Mouse (Mus musculus) layer of hippocampus, adult 2 months (tissue): ENCODE measurements around the gene Thy1. TPM values are rescaled to one million over a fixed set of nuclear protein-coding genes. Genes with fewer than 3 reads are reported as not detected.

ENCODE experiments used
- DNase-seq, 2 experiments: peaks; one replicate each; pipeline ENCODE4 v3.0.0; 2022; ENCODE audit warnings: low spot score in 2 of 2
- H3K27ac ChIP-seq: fragments of 200-600 bp; 2 replicates; pipeline ENCODE4 v1.8.1; 2022
- H3K4me3 ChIP-seq: fragments of 200-600 bp; 2 replicates; pipeline ENCODE4 v1.8.1; 2022; ENCODE audit warnings: mild to moderate bottlenecking
- CTCF ChIP-seq: fragments of 200-600 bp; conservative IDR thresholded peaks from 2 replicates; pipeline ENCODE4 v1.8.1; 2022; ENCODE audit warnings: antibody characterized with exemption, mild to moderate bottlenecking, moderate library complexity
- long read RNA-seq, 2 experiments: library from polyadenylated mRNA; stranded (forward); transcript quantifications; one replicate each; pipeline ENCODE4 v2.0.0; 2021; ENCODE audit warnings: borderline mapping rate in 2 of 2
- total RNA-seq, 2 experiments: library from RNA; stranded (reverse); gene quantifications; 2 replicates each; pipeline ENCODE4 v1.2.3; 2021

Gene Thy1
- total RNA-seq, result 100 to 1,000 TPM; 854 to 892 TPM
- long read RNA-seq, experiment 1, transcript Thy1-201 (4 exons, 1,735 nt), result major isoform, 45 of 127 reads
- long read RNA-seq, experiment 1, partial matches to known transcripts, result 4 of 127 reads
- long read RNA-seq, experiment 1, other reads (novel, unspliced or antisense), result 78 of 127 reads
- long read RNA-seq, experiment 2, transcript Thy1-201 (4 exons, 1,735 nt), result major isoform, 43 of 146 reads
- long read RNA-seq, experiment 2, partial matches to known transcripts, result 101 of 146 reads
- long read RNA-seq, experiment 2, other reads (novel, unspliced or antisense), result 1 of 146 reads

DNA sequence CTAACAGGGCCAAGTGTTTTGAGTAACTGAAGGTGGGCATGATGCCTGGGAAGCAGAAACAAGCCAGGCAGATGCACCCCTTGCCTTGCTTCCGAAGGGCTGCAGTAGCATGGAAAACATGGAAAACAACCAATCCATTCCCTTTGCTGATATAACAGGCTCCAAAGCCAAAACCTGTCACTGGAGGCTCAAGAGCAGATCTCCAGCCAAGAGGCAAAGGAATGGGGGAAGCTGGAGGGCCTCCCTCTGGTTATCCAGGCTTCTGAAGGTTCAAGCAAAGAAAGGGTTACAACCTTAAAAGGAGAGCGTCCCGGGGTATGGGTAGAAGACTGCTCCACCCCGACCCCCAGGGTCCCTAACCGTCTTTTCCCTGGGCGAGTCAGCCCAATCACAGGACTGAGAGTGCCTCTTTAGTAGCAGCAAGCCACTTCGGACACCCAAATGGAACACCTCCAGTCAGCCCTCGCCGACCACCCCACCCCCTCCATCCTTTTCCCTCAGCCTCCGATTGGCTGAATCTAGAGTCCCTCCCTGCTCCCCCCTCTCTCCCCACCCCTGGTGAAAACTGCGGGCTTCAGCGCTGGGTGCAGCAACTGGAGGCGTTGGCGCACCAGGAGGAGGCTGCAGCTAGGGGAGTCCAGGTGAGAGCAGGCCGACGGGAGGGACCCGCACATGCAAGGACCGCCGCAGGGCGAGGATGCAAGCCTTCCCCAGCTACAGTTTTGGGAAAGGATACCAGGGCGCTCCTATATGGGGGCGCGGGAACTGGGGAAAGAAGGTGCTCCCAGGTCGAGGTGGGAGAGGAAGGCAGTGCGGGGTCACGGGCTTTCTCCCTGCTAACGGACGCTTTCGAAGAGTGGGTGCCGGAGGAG is at the start of gene Thy1:
Thy1 (plus strand) TSS at position 549 of the 872 bp plus-strand sequence.
- peak within 1 kb of the TSS; percentile 93 for H3K27ac ChIP-seq

DNA sequence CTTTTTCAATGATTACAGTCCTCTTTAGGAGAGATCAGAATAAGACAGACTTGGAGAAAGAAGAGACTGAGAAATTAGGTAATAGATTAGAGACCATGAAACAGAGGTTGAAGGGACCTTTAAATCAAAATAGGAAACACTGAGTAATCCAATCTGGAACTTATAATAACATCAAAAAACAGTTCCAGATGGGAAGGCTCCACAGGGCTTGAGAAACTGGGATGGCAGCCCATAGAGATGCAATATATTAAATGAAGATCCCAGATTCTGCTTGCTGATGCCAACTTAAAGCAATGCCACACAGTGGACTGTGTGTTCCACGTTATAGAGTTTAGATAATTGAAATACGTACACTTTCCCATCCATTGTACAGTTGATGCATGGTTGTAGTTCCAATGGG is 45.5 kb upstream of the Thy1 start:
- peak in 1 of 2 experiments; percentile 37 for DNase-seq
- no peak overlapping the region for H3K4me3 ChIP-seq
- TF ChIP-seq CTCF, result no peak
- H3K27ac ChIP-seq, result no peak overlapping the region

More for the DNA sequence above, at the start of gene Thy1:
- DNase-seq, result peak; percentile 80 to 84
- peak within 1 kb of the TSS; percentile 84 for H3K4me3 ChIP-seq
- peak; percentile 29 for TF ChIP-seq CTCF

DNA sequence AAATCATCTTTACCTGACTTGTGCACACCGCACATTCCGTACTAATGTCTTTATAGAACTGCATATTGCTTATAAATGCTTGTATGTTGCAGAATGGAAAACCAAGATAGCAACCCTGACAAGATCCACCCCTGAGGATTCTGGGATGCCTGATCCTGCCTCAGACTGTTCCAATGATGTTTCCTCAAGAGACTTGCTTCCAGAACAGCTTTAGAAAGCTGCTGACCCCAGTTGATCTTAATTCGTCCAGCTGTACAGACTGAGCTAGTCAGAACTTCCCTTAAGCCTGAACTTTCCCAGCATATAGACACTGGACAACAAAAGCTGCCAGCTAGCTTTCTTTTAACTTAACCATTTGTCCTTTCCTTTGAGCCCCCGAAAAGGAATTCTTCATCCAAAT is 44.3 kb upstream of the Thy1 start:
- TF ChIP-seq CTCF, result no peak
- Histone ChIP-seq H3K4me3 (no peak overlapping the region), H3K27ac (no peak overlapping the region)
- no peak for DNase-seq

DNA sequence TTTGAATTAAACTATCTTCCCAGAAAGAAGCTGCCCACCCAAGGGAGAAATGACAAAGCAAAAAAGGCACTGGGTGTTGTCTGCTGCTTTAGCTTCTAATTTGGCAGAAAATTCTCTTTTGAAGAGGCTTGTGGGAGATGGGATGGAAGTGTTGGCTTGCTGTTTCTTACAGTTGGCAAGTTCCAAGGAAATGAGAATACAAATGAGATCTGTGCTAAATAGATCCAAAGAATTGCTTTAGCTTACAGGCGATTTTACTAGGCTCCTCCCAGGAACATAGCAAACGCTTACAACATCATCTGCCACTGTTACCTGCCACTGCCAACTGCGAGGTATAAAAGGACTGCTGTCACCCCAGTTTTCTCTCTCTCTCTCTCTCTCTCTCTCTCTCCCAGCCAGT is 38.8 kb upstream of the Thy1 start:
- H3K4me3 ChIP-seq, result no peak overlapping the region
- peak overlapping the region; percentile 46; the same call in 1 of the 2 replicates for H3K27ac ChIP-seq
- TF ChIP-seq CTCF, result no peak
- peak in 1 of 2 experiments; percentile 49 for DNase-seq

DNA sequence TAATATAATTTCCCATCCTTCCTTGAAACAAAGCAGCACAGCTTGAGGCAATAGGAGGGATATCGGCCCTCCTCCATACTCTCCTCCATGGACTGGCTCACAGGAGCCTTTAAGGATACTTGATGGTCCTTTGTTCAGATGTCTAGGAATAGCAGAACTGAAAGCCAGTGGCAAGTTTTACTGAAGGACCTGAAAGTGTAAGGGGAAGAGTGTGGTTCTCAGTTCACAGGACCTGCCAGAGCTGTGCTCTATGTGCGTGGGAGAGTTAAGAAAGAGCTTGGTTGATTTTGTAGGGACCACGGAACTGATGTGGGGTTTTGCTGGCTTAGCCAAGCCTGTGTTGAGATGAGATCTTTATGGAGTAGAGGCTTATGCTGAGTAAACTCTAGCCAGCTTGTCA is 37.9 kb upstream of the Thy1 start:
- DNase-seq, result no peak
- no peak overlapping the region for H3K4me3 ChIP-seq
- H3K27ac ChIP-seq, result no peak overlapping the region
- TF ChIP-seq CTCF, result no peak

DNA sequence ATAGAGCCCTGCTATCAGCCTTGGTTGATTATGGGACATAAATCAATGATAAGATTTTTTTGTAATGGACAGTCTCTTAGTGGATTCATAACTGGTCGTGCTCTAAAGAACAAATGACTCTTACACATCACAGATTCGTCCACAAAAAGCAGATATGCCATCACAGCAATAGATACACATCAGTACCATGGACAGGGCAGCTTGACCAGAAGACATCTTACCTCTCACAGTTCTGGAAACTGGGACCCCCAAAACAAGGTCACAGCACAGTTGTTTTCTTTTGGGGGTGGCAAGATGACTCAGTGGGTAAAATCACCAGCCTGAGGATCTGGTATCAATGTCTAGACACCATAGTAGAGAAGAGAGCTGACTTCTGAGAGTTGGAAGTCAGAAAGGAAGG is 35.9 kb upstream of the Thy1 start:
- no peak for TF ChIP-seq CTCF
- DNase-seq, result no peak
- no peak overlapping the region for H3K4me3 ChIP-seq
- H3K27ac ChIP-seq, result no peak overlapping the region

DNA sequence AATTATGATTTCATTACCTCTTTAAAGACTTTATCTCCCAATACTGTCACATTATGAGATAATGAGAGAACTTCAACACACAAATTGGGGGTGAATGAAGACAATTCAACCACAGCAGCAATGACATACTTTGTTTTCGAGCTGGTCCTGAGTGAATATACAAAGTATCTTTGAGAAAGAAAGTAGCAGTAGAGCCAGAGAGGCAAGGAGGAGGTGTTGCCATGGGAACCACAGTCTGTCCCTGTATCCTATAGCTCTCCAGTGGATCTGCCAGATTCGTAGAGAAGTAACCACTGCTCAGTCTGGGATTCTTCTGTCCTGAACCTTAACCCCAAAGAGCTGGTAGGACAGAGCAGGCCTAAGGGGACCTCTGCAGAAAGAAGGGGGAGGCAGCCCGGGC is 35.2 kb upstream of the Thy1 start:
- DNase-seq, result no peak
- no peak overlapping the region for H3K27ac ChIP-seq
- no peak for TF ChIP-seq CTCF
- no peak overlapping the region for H3K4me3 ChIP-seq

DNA sequence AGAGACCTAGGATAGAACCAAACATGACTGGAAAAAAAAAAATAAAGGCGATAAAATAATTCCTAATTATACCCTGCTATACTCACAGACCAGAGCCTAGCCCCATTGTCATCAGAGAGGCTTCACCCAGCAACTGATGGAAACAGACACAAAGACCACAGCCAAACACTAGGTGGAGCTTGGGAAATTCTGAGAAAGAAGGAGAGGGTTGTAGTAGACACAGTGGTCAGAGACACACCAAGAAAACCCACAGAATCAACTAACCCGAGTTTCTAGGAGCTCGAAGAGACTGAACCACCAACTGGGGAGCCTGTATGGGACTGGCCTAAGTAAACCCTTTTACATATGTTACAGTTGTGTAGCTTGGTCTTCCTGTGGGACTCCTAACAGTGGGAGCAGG is 32.3 kb upstream of the Thy1 start:
- Histone ChIP-seq H3K27ac (no peak overlapping the region), H3K4me3 (no peak overlapping the region)
- TF ChIP-seq CTCF, result peak; percentile 59
- no peak for DNase-seq

DNA sequence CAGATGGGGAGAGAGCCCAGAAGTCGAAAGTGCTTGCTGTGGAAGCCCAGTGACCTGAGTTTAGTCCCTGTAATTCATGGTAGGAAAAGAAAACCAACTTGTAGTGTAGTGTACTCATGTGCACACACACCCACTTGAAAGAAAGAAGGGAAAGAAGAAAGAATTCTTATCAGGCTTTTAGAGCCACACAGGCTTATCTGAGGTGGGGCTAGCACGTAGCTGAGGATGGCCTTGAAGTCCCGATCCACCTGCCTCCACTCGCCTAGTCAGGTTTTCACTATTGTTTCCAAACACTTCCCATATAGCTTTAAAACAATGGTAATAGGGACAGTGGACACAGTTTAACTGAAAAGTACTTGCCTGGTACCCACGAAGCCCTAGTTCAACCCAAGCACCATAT is 31.5 kb upstream of the Thy1 start:
- Histone ChIP-seq H3K4me3 (no peak overlapping the region), H3K27ac (no peak overlapping the region)
- TF ChIP-seq CTCF, result no peak
- no peak for DNase-seq

DNA sequence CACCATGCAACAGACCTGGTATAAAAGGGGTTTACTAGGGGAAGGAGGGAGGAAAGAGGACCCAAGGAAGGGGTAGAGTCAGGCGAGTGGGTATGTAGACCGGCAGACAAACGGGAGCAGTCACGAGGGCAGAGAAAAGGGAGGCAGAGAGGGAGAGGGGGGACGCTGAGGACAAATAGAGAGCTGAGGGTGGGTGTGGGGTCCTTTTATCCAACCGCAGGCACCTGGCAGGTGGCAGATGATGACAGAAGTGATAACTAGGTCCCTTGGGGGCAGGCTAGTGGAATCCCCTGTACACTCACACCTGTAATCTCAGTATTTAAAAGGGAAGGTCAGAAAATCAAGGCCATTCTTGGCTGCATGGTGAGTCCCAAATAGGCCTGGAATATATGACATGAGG is 31.0 kb upstream of the Thy1 start:
- TF ChIP-seq CTCF, result no peak
- DNase-seq, result no peak
- H3K4me3 ChIP-seq, result no peak overlapping the region
- H3K27ac ChIP-seq, result no peak overlapping the region

DNA sequence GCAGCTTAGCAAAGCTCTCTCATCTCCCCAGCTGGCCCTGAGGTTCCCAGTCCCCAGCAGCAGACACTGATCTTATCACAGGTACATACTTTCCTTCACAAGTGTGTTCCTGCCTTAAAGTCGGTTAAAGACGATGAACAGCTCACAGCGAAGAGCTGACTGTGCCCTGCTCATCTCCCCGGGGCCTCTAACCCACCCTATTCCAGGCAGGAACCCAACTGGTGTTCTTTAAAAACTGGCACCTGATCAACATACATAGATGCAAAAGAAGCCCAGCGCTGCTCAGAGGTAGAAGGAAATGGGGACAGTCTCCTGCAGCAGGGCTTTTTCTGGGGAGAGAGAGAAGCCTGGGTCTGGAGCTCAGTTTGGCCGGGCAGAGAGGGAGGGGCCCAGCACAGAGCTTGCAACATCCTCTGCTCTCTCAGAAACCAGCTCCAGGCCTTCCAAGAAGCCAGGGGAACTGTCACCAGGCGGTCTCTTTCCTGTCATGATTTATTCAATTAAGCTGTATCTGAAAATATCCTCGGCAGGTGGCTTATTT is 30.4 kb upstream of the Thy1 start:
- no peak for TF ChIP-seq CTCF
- DNase-seq, result peak in 1 of 2 experiments; percentile 22
- H3K27ac ChIP-seq, result no peak overlapping the region
- no peak overlapping the region for H3K4me3 ChIP-seq

DNA sequence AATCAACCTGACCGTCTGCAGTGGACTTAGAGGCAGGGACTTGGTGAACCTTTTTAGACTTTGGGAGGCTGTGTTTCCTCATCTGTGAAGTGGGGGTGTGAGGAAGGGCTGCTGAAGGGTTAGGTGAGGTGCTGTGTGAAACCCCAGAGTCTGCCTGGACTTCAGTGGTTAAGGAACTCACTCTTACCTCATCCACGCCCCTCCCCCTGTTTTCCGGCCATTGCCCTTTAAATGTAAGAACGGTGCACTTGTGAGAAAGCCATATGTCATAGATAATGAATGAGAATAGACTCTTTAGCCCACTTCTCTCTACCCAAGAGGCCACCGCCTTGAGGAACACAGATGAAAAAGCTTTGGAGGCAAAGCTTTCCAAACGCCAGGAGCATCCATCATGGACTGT is 29.4 kb upstream of the Thy1 start:
- no peak for TF ChIP-seq CTCF
- no peak for DNase-seq
- H3K27ac ChIP-seq, result no peak overlapping the region
- no peak overlapping the region for H3K4me3 ChIP-seq

DNA sequence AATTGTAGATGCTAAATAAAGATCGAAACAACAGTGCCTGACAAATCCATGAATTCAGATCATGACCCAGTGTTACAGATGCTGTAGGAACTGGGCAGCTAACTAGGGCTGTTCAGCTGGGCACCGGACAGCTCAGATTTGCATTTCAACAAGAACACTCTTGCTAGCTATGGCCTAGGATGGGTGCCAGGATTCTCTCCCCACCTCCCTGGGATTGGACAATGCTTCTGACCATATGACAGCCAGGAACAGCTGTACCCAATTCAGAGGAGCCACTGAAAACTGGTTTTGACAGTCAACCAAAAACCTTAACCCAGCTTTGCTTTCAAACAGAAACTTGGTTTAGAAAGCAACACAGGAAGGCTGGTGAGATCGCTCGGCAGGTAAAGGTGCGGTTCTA is 26.9 kb upstream of the Thy1 start:
- DNase-seq, result no peak
- H3K27ac ChIP-seq, result no peak overlapping the region
- no peak overlapping the region for H3K4me3 ChIP-seq
- no peak for TF ChIP-seq CTCF
